Mouse (Mus musculus) erythroblast, embryonic 14.5 days (primary cell): Measurements from ENCODE around the gene Smg6.

Experiments
- GATA1 ChIP-seq: IDR thresholded peaks from 2 replicates; pipeline ENCODE4 v1.6.1; 2012; ENCODE audit warnings: low read length, inconsistent platforms, mixed read lengths
- TAL1 ChIP-seq: IDR thresholded peaks from 3 replicates; pipeline ENCODE4 v1.6.1; 2012; ENCODE audit warnings: low read length, inconsistent platforms, mixed read lengths

- TF ChIP-seq GATA1 = no peak
- no peak for TF ChIP-seq TAL1
These were observed 6.4 kb upstream of the Smg6 start for GRCm38 (mm10) chr11:74919249-74919648.
